8 mouse cellular contexts compared by ENCODE assay signal in genomic region chr7:143055499-143056186, GRCm38 (mm10). TPM values are rescaled to one million over a fixed set of nuclear protein-coding genes. Genes with fewer than 3 reads are reported as not detected.
DNase-seq lines count a peak whose midpoint lies in the region; ATAC-seq lines count a peak whose summit lies in the region.

No protein-coding gene starts in this region.

- no peaks in the 10 kb centered on the region for H3K27me3 ChIP-seq in heart, embryonic 15.5 days
- no peaks in the 10 kb centered on the region for H3K27me3 ChIP-seq in liver, embryonic 16.5 days (ENCODE audit: control insufficient read depth, insufficient read depth, low read depth, low read length)

- ATAC-seq in heart, embryonic 15.5 days (replicated peaks; ENCODE audit: insufficient number of reproducible peaks, insufficient read depth, low FRiP score, low read depth) = no peak
- ATAC-seq in liver, embryonic 16.5 days (ENCODE audit: low read depth) = no peak

- peak overlapping the region; percentile 93 for H3K9ac ChIP-seq in heart, embryonic 15.5 days
- H3K9ac ChIP-seq in liver, embryonic 16.5 days (ENCODE audit: low read depth, low read length) = no peak overlapping the region

- peak overlapping the region; percentile 85 for H3K4me2 ChIP-seq in heart, embryonic 15.5 days
- H3K4me2 ChIP-seq in liver, embryonic 16.5 days (ENCODE audit: low read depth, low read length) = peak overlapping the region; percentile 90; the same call in 1 of the 2 replicates

- WGBS in heart, embryonic 15.5 days = 49% methylated on average over 11 of the region's 11 CpGs
- 31% methylated on average over 11 of the region's 11 CpGs for WGBS in liver, embryonic 16.5 days (ENCODE audit: insufficient replicate concordance)

- no peaks in the 10 kb centered on the region for H3K9me3 ChIP-seq in heart, embryonic 15.5 days (replicated peaks)
- no peaks in the 10 kb centered on the region for H3K9me3 ChIP-seq in liver, embryonic 16.5 days (replicated peaks; ENCODE audit: control insufficient read depth, low read length)

- intact Hi-C loops in heart, postnatal 25 days (cut with DNase I) = no loop called here

- DNase-seq in heart, adult 8-10 months (ENCODE audit: low spot score) = peak; percentile 33
- DNase-seq in heart, postnatal 25 days (ENCODE audit: low spot score) = no peak
- peak; percentile 63 for DNase-seq in Muller cell, postnatal 12 days (ENCODE audit: inconsistent ontology term)
- no peak for DNase-seq in right cerebral cortex, adult 18-20 months
- DNase-seq in adrenal gland, postnatal 4 days (ENCODE audit: low spot score in 2 of 2) = no peak
- DNase-seq in frontal cortex, postnatal 25 days (ENCODE audit: low spot score in 2 of 2) = no peak

- peak overlapping the region; percentile 78 for H3K4me3 ChIP-seq in heart, embryonic 15.5 days
- H3K4me3 ChIP-seq in liver, embryonic 16.5 days (ENCODE audit: low read depth, low read length) = no peak overlapping the region

- H3K36me3 ChIP-seq in heart, embryonic 15.5 days = peaks cover under 1% of the 10 kb centered on the region; the same call in 1 of the 2 replicates
- H3K36me3 ChIP-seq in liver, embryonic 16.5 days (ENCODE audit: control insufficient read depth, insufficient read depth) = no peaks in the 10 kb centered on the region

- H3K4me1 ChIP-seq in heart, embryonic 15.5 days (replicated peaks) = peaks cover 76% of the 10 kb centered on the region
- peaks cover 78% of the 10 kb centered on the region for H3K4me1 ChIP-seq in liver, embryonic 16.5 days (ENCODE audit: control insufficient read depth, low read depth, low read length)

- H3K27ac ChIP-seq in heart, embryonic 15.5 days = peak overlapping the region; percentile 96
- H3K27ac ChIP-seq in liver, embryonic 16.5 days (ENCODE audit: low read length) = no peak overlapping the region

RNA-seq across cellular contexts. Expression of gene Cd81, which starts 3.1 kb away (rescaled TPM):
- total RNA-seq in heart, adult 8-10 months (2022) = 100 to 1,000 TPM; 397 to 430 (median 418) TPM
- 100 to 1,000 TPM; 424 to 455 TPM for total RNA-seq in heart, postnatal 25 days (2021)
- 780 and 813 TPM in 2 replicates for polyA plus RNA-seq in heart, embryonic 15.5 days (2015; fragmentation: Nextera tagmentation; extraction: Ambion mirVana)
- 139 and 152 TPM in 2 replicates for polyA plus RNA-seq in liver, embryonic 16.5 days (2015; fragmentation: Nextera tagmentation; extraction: Ambion mirVana)
- 100 to 1,000 TPM; 659 to 670 TPM for total RNA-seq in adrenal gland, postnatal 4 days (2021)

RNA-seq across cellular contexts. Expression of gene Tssc4, which starts 13.4 kb away (rescaled TPM):
- total RNA-seq in heart, adult 8-10 months (2022) = 10 to 100 TPM; 13.6 to 15.2 (median 14.3) TPM
- 10 to 100 TPM; 13.8 to 19.6 TPM for total RNA-seq in heart, postnatal 25 days (2021)
- 45.7 and 66.2 TPM in 2 replicates for polyA plus RNA-seq in heart, embryonic 15.5 days (2015; fragmentation: Nextera tagmentation; extraction: Ambion mirVana)
- polyA plus RNA-seq in liver, embryonic 16.5 days (2015; fragmentation: Nextera tagmentation; extraction: Ambion mirVana) = 33.7 and 34.1 TPM in 2 replicates
- 10 to 100 TPM; 40.1 to 42.4 TPM for total RNA-seq in adrenal gland, postnatal 4 days (2021)

RNA-seq across cellular contexts. Expression of gene Trpm5, which starts 38.8 kb away (rescaled TPM):
- total RNA-seq in heart, adult 8-10 months (2022) = under 1 TPM in 1 of 4 experiments, not detected in 3; 0.28 TPM
- not detected for total RNA-seq in heart, postnatal 25 days (2021)
- polyA plus RNA-seq in heart, embryonic 15.5 days (2015; fragmentation: Nextera tagmentation; extraction: Ambion mirVana) = 3.8 and 4.7 TPM in 2 replicates
- polyA plus RNA-seq in liver, embryonic 16.5 days (2015; fragmentation: Nextera tagmentation; extraction: Ambion mirVana) = 0.78 and 0.83 TPM in 2 replicates
- total RNA-seq in adrenal gland, postnatal 4 days (2021) = 1 to 10 TPM; 5.2 to 6.0 TPM

RNA-seq across cellular contexts. Expression of gene Kcnq1, which starts 50.5 kb away (rescaled TPM):
- 10 to 100 TPM; 30.9 to 36.9 (median 32.8) TPM for total RNA-seq in heart, adult 8-10 months (2022)
- 10 to 100 TPM; 37.4 to 37.7 TPM for total RNA-seq in heart, postnatal 25 days (2021)
- 25.8 and 27.5 TPM in 2 replicates for polyA plus RNA-seq in heart, embryonic 15.5 days (2015; fragmentation: Nextera tagmentation; extraction: Ambion mirVana)
- polyA plus RNA-seq in liver, embryonic 16.5 days (2015; fragmentation: Nextera tagmentation; extraction: Ambion mirVana) = 0.36 and 0.65 TPM in 2 replicates
- 1 to 10 TPM; 3.4 to 5.6 TPM for total RNA-seq in adrenal gland, postnatal 4 days (2021)

RNA-seq across cellular contexts. Expression of gene Tspan32, which starts 50.8 kb away (rescaled TPM):
- 1 to 10 TPM in 1 of 4 experiments, under 1 TPM in 3; 0.27 to 2.8 (median 0.52) TPM for total RNA-seq in heart, adult 8-10 months (2022)
- total RNA-seq in heart, postnatal 25 days (2021) = 1 to 10 TPM in 1 of 2 experiments, under 1 TPM in 1; 0.34 to 1.5 TPM
- polyA plus RNA-seq in heart, embryonic 15.5 days (2015; fragmentation: Nextera tagmentation; extraction: Ambion mirVana) = 2.4 and 3.7 TPM in 2 replicates
- polyA plus RNA-seq in liver, embryonic 16.5 days (2015; fragmentation: Nextera tagmentation; extraction: Ambion mirVana) = 69.6 and 71.3 TPM in 2 replicates
- 1 to 10 TPM; 1.5 to 2.6 TPM for total RNA-seq in adrenal gland, postnatal 4 days (2021)

Comparison
In these comparisons a context has a peak if more than half of its experiments do, and no peak if none do; other contexts are left out.
1. DNase-seq: peak in heart, adult 8-10 months (single experiment) and Muller cell, postnatal 12 days (single experiment); none in heart, postnatal 25 days (single experiment), right cerebral cortex, adult 18-20 months (single experiment), adrenal gland, postnatal 4 days (0 of 2) and frontal cortex, postnatal 25 days (0 of 2).
2. RNA of gene Trpm5, which starts 38.8 kb away (total RNA-seq): 5.2 to 6.0 TPM in adrenal gland, postnatal 4 days; 0.28 TPM in heart, adult 8-10 months and not detected in heart, postnatal 25 days; every median in the first group is over 4 times any median in the second.